Mouse (Mus musculus) ES-E14 (cell line): Measurements from ENCODE around the gene Naxe.

Source experiments
- HCFC1 ChIP-seq: IDR thresholded peaks from 2 replicates; pipeline ENCODE4 v1.6.1; 2012; ENCODE audit warnings: low read length, inconsistent platforms, borderline replicate concordance; ENCODE audit not compliant: insufficient read depth
- MAFK ChIP-seq: IDR thresholded peaks from 2 replicates; pipeline ENCODE4 v1.6.1; 2014; ENCODE audit warnings: mild to moderate bottlenecking, low read depth, low read length, inconsistent platforms; ENCODE audit not compliant: insufficient read depth
- ZC3H11A ChIP-seq: IDR thresholded peaks from 2 replicates; pipeline ENCODE4 v1.6.1; 2012; ENCODE audit warnings: low read depth, mild to moderate bottlenecking, inconsistent platforms, low read length, borderline replicate concordance
- ZNF384 ChIP-seq: IDR thresholded peaks from 2 replicates; pipeline ENCODE4 v1.6.1; 2012; ENCODE audit warnings: low read depth, low read length, inconsistent platforms

- no peak for TF ChIP-seq HCFC1
- no peak for TF ChIP-seq MAFK
- TF ChIP-seq ZNF384, result no peak
- TF ChIP-seq ZC3H11A, result no peak
These were observed 1.3 kb downstream of the Naxe start for GRCm38 (mm10) chr3:88057030-88057429.
